Mouse (Mus musculus) right cerebral cortex, postnatal 25 days (tissue): ENCODE measurements around the gene 4922502D21Rik.
A peak's percentile ranks its signal among the peaks of the same experiment; 100 is the strongest.
"Not testable (repeated sequence)": the region's sequence is repeated elsewhere in the genome, so short reads cannot be mapped to it uniquely, and the experiment has no call there.

Source experiments
- DNase-seq: peaks from one replicate; pipeline ENCODE4 v3.0.0; 2022

The 4922502D21Rik gene

GRCm38 (mm10) chr6:129331610-129332009, at the start of gene 4922502D21Rik:
Gene 4922502D21Rik, minus strand, starts transcription at chr6:129331796.
- DNase-seq = no peak

- no peak for DNase-seq
Observed at GRCm38 (mm10) chr6:129380454-129380853, 48.9 kb upstream of the 4922502D21Rik start.

GRCm38 (mm10) chr6:129374937-129375471, 43.4 kb upstream of the 4922502D21Rik start:
- DNase-seq = no peak

- DNase-seq = no peak
Observed at GRCm38 (mm10) chr6:129369374-129370132, 38.0 kb upstream of the 4922502D21Rik start.

GRCm38 (mm10) chr6:129365959-129366359, 34.4 kb upstream of the 4922502D21Rik start:
- DNase-seq = peak; percentile 14

GRCm38 (mm10) chr6:129363942-129364341, 32.3 kb upstream of the 4922502D21Rik start:
- DNase-seq = no peak

GRCm38 (mm10) chr6:129359515-129359914, 27.9 kb upstream of the 4922502D21Rik start:
- DNase-seq = no peak

GRCm38 (mm10) chr6:129356430-129356829, 24.8 kb upstream of the 4922502D21Rik start:
- no peak for DNase-seq

- no peak for DNase-seq
Observed at GRCm38 (mm10) chr6:129355774-129356173, 24.2 kb upstream of the 4922502D21Rik start.

GRCm38 (mm10) chr6:129351091-129351490, 19.5 kb upstream of the 4922502D21Rik start:
- no peak for DNase-seq

- DNase-seq = no peak
Observed at GRCm38 (mm10) chr6:129349524-129350352, 18.1 kb upstream of the 4922502D21Rik start.

GRCm38 (mm10) chr6:129344408-129344807, 12.8 kb upstream of the 4922502D21Rik start:
- DNase-seq = no peak

GRCm38 (mm10) chr6:129342391-129342790, 10.8 kb upstream of the 4922502D21Rik start, which contains the start of gene Clec12a:
Gene Clec12a, plus strand, starts transcription at chr6:129342691.
- DNase-seq = not testable (repeated sequence)

GRCm38 (mm10) chr6:129337751-129338150, 6.2 kb upstream of the 4922502D21Rik start:
- DNase-seq = no peak

- peak; percentile 42 for DNase-seq
Observed at GRCm38 (mm10) chr6:129333674-129334078, 2.1 kb upstream of the 4922502D21Rik start.

GRCm38 (mm10) chr6:129326568-129327150, 4.9 kb downstream of the 4922502D21Rik start:
- no peak for DNase-seq

GRCm38 (mm10) chr6:129326016-129326415, 5.6 kb downstream of the 4922502D21Rik start:
- no peak for DNase-seq

GRCm38 (mm10) chr6:129319331-129319730, 12.3 kb downstream of the 4922502D21Rik start:
- DNase-seq = no peak

- no peak for DNase-seq
Observed at GRCm38 (mm10) chr6:129318395-129318794, 13.2 kb downstream of the 4922502D21Rik start.

- no peak for DNase-seq
Observed at GRCm38 (mm10) chr6:129316463-129316862, 15.1 kb downstream of the 4922502D21Rik start.

GRCm38 (mm10) chr6:129315698-129316097, 15.9 kb downstream of the 4922502D21Rik start:
- DNase-seq = no peak

- DNase-seq = no peak
Observed at GRCm38 (mm10) chr6:129314655-129315168, 16.9 kb downstream of the 4922502D21Rik start.

GRCm38 (mm10) chr6:129312499-129312898, 19.1 kb downstream of the 4922502D21Rik start:
- no peak for DNase-seq
